Mouse (Mus musculus) neural tube, embryonic 12.5 days (tissue): ENCODE results near the gene Eif4b. TPM values are rescaled to one million over a fixed set of nuclear protein-coding genes. Genes with fewer than 3 reads are reported as not detected.

ENCODE experiments used
- ATAC-seq: fragments of 200-750 bp; cut with Nextera tagmentation; 2 replicates; pipeline ENCODE4 v1.8.0; 2017; ENCODE audit warnings: low read depth, mild to moderate bottlenecking, moderate TSS enrichment, moderate library complexity; ENCODE audit not compliant: low FRiP score
- H3K27ac ChIP-seq: fragments of 300-500 bp; sonication (generic); 2 replicates; pipeline ENCODE4 v1.5.1; 2016
- H3K27me3 ChIP-seq: fragments of 300-500 bp; sonication (generic); replicated peaks from 2 replicates; pipeline ENCODE4 v1.6.1; 2016; ENCODE audit warnings: mild to moderate bottlenecking
- H3K36me3 ChIP-seq: fragments of 300-500 bp; sonication (generic); 2 replicates; pipeline ENCODE4 v1.6.1; 2016; ENCODE audit warnings: mild to moderate bottlenecking
- H3K4me1 ChIP-seq: fragments of 300-500 bp; sonication (generic); 2 replicates; pipeline ENCODE4 v1.6.1; 2016
- H3K4me2 ChIP-seq: fragments of 300-500 bp; sonication (generic); replicated peaks from 2 replicates; pipeline ENCODE4 v1.6.1; 2016; ENCODE audit warnings: mild to moderate bottlenecking
- H3K4me3 ChIP-seq: fragments of 300-500 bp; sonication (generic); 2 replicates; pipeline ENCODE4 v1.5.1; 2016
- H3K9ac ChIP-seq: fragments of 300-500 bp; sonication (generic); 2 replicates; pipeline ENCODE4 v1.6.1; 2016; ENCODE audit warnings: mild to moderate bottlenecking
- H3K9me3 ChIP-seq: fragments of 300-500 bp; sonication (generic); 2 replicates; pipeline ENCODE4 v1.6.1; 2016; ENCODE audit warnings: mild to moderate bottlenecking
- whole genome bisulfite sequencing: fragments of 180-500 bp; shearing (Covaris S2); methylation state at CpG from one replicate; pipeline ENCODE4 v1.1.7; 2016; 5-methylcytosine and 5-hydroxymethylcytosine counted together
- polyA plus RNA-seq: library from polyadenylated mRNA; unstranded; fragments of >200 nt; fragmentation: Nextera tagmentation; extraction: Ambion mirVana; gene quantifications from 2 replicates; pipeline ENCODE4 v1.2.1, GENCODE M21; 2016

Eif4b gene
- polyA plus RNA-seq = 89.2 and 92.3 TPM in 2 replicates

DNA sequence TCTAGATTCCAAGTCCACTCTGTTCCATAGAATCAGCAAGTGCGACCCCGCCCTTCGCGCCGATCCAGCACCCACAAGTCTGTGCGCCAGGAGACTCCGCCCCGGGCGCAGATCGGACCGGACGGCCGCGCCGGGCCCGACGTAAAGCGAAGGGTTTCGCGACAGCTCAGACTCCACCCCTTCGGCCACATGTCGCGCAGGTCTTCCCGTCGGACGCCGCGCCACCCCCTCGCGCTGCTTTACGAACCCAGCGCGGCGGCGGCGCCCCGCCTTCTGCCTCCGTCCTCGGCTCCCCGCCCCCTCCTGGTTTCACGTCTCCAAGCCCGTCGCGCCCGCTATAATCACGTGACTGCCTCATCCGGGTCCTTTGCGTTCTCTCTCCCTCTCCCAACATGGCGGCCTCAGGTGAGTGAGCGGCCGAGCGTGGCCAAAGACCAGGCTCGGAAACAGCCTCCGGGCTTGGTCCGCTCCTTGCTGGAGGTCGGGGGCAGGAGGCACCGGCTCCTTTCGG lies at the start of gene Eif4b:
TSS of gene Eif4b (plus strand) at position 215 of the 511 bp plus-strand sequence.
- ATAC-seq = peak; percentile 91
- Histone ChIP-seq H3K4me1 (peaks cover 20% of the 10 kb centered on the region), H3K27me3 (peaks cover 7% of the 10 kb centered on the region; the same call in 1 of the 2 replicates)

DNA sequence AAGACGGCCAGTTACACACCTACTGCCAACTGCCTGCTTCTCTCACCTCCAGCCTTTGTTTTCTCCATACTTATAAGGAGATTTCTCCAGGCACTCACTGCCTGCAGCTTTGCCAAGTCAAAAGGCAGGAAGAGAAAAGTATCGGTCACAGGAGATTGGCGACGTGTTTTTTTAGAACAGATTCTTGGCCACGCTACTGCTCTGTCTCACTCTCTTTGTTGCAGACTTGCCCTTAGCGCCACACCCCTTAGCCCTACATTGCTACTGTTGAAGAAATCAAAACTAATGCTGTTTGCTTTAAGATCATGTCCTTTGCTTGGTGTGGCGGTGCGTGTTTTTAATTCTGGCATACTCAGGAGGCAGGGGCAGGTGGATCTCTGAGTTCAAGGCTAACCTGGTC lies 49.7 kb upstream of the Eif4b start:
- Histone ChIP-seq H3K36me3 (no peaks in the 10 kb centered on the region), H3K9me3 (no peaks in the 10 kb centered on the region), H3K4me2 (no peak overlapping the region), H3K9ac (no peak overlapping the region), H3K4me3 (no peak overlapping the region), H3K4me1 (peaks cover 18% of the 10 kb centered on the region), H3K27me3 (peaks cover 45% of the 10 kb centered on the region), H3K27ac (no peak overlapping the region)
- WGBS = 79% methylated on average over 8 of the region's 8 CpGs
- no peak for ATAC-seq

More for the DNA sequence above, at the start of gene Eif4b:
- under 1% methylated on average over 58 of the region's 58 CpGs for WGBS
- peak within 1 kb of the TSS; percentile 88 for H3K4me3 ChIP-seq
- H3K9ac ChIP-seq = peak within 1 kb of the TSS; percentile 84
- H3K9me3 ChIP-seq = no peaks in the 10 kb centered on the region
- peak within 1 kb of the TSS; percentile 83 for H3K4me2 ChIP-seq
- no peaks in the 10 kb centered on the region for H3K36me3 ChIP-seq
- H3K27ac ChIP-seq = peak within 1 kb of the TSS; percentile 96

DNA sequence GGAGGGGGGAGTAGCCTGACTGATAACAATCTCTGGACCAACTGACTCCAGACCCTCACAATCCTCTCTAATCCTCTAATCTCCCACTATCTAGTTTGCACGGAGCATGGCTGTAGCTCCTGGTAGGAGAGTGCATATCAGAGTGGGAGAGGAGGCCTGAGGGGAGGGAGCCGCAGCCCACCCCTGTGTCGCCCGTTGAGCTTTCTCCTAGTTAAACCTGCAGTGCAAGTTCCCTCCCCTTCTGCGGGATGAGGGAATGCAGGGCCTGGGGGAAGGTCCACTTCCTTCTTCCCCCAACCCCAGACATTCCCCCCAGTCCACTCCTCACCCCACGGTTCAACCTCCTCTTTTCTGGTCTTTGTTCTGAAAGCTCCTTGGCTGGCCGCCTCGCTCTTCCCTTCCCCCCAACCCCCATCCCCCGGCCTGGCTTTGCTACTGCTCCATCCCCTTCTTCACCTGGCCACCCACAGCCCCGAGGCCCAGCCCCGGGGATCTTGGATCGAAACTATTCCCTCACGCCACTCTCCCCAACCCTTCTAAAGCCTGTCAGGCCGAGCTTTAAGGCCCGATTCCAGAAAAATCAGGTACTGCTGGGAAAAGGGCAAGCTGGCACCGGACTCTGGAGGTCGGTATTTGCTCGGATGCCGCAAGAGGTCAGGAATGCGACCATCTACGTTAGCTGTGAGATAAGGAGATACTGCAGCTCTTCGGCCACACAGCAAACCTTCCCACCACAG lies 48.3 kb upstream of the Eif4b start:
- Histone ChIP-seq H3K9me3 (no peaks in the 10 kb centered on the region), H3K9ac (peak overlapping the region; percentile 29; the same call in 1 of the 2 replicates), H3K27me3 (peaks cover 45% of the 10 kb centered on the region), H3K4me2 (peak overlapping the region; percentile 36), H3K4me1 (peaks cover 18% of the 10 kb centered on the region), H3K27ac (no peak overlapping the region), H3K36me3 (no peaks in the 10 kb centered on the region), H3K4me3 (peak overlapping the region; percentile 2; the same call in 1 of the 2 replicates)
- 8% methylated on average over 22 of the region's 22 CpGs for WGBS
- no peak for ATAC-seq

DNA sequence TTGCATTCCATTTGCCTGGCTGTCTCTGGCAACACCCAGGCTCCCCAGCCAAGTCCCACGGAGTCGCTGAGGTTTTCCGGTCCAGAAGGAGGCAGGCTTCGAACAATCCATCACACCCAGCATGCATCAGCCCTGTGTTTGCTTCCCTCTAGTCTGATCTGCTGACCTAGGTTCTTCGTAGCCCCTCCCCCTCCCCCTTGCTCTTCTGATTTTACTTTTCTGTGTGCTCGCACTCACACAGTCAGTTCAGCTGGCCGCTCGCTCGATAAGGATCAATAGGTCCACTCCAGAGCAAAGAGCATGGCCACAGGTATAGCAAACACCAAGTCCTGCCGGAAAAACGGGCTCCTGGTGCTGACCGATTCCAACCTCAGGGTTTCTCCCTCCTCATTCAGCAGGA lies 47.1 kb upstream of the Eif4b start:
- Histone ChIP-seq H3K9ac (no peak overlapping the region), H3K36me3 (no peaks in the 10 kb centered on the region), H3K4me2 (peak overlapping the region; percentile 36; the same call in 1 of the 2 replicates), H3K4me3 (no peak overlapping the region), H3K27ac (no peak overlapping the region), H3K9me3 (no peaks in the 10 kb centered on the region), H3K4me1 (peaks cover 18% of the 10 kb centered on the region), H3K27me3 (peaks cover 45% of the 10 kb centered on the region)
- 12% methylated on average over 12 of the region's 12 CpGs for WGBS
- ATAC-seq = no peak

DNA sequence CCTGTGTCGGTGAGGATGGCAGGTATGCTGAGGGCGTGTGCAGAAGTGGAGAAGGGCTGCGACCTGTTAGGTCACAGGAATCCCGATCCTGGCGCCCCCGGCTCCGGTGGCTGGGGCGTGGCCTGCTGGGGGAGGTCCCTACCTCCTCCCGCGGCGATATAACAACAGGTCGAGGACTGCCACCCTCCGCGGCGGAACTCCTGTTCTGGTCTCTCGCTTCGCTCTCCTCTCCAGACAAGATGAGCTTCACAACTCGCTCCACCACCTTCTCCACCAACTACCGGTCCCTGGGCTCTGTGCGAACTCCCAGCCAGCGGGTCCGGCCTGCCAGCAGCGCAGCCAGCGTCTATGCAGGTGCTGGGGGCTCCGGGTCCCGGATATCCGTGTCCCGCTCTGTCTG lies 45.5 kb upstream of the Eif4b start, which contains the start of gene Krt18:
TSS of gene Krt18 (plus strand) at position 141 of the 400 bp plus-strand sequence.
- Histone ChIP-seq H3K27ac (no peak within 1 kb of the TSS), H3K9ac (no peak within 1 kb of the TSS), H3K4me3 (peak within 1 kb of the TSS; percentile 19; the same call in 1 of the 2 replicates), H3K4me1 (peaks cover 16% of the 10 kb centered on the region), H3K36me3 (no peaks in the 10 kb centered on the region), H3K4me2 (peak within 1 kb of the TSS; percentile 52), H3K9me3 (no peaks in the 10 kb centered on the region), H3K27me3 (peaks cover 45% of the 10 kb centered on the region)
- ATAC-seq = no peak
- 2% methylated on average over 28 of the region's 28 CpGs for WGBS

DNA sequence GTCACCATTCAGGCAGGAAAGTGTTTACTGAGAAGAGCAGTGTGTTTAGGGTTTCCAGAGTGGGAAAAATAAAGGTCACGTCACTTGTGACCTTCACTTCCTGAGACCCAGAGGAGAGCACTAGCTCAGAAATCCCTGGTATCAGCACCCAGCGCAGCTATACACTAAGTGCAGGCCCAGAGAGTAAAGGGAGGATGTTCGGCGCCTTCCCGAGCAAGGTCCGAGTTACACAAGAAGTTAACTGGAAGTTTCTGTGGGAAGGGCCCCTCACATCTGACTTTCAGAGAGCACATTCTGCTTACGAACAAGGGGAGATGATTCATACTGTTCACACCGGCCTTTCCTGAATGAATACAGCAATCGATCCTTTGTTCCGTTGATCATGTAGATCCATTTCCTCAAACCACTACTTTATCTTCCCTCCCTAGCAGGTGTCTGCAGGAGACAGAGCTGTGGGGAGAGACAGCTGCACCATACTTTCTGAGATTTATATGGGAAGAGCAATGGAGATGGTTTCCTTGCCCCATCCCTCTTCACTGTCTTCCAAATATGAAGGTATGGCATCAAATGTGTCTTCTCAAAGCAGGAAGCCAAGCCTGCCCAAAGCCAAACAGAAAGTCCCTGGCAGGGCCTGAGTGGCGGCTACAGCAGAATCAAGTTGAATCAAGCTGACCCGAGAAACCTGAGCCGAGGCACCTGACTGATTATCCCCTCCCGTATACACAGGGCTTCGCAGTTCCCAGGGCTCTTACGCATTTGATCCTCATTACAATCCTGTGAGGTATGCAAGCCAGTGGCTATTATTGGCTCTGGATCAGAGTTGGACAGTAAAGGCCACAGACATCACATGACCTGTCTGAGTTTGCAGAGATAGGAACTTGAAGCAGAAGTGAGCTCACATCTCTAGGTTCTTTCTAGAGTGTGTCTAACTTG lies 39.2 kb upstream of the Eif4b start:
- WGBS = 76% methylated on average over 16 of the region's 16 CpGs
- Histone ChIP-seq H3K4me1 (no peaks in the 10 kb centered on the region), H3K4me3 (no peak overlapping the region), H3K27ac (no peak overlapping the region), H3K9ac (no peak overlapping the region), H3K9me3 (no peaks in the 10 kb centered on the region), H3K36me3 (no peaks in the 10 kb centered on the region), H3K4me2 (no peak overlapping the region), H3K27me3 (no peaks in the 10 kb centered on the region; the same call in 1 of the 2 replicates)
- ATAC-seq = no peak

DNA sequence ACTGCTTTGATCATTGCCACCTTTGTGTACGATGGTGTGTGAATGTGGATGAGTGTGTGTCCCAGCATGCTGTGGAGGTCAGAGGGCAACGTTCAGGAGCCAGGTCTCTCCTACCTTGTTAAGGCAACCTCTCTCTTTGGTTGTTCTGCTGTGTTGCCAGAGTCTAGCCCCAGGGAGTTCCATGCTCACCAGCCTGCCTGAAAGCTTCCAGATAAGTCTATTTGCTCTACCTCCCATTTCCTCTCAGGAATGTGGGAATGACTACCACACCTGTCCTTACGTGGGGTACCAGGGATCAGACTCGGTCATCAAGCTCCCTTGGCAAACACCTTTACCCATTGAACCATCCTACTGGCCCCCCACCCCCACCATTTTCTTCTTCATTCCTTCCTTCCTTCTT lies 33.3 kb upstream of the Eif4b start:
- Histone ChIP-seq H3K4me3 (no peak overlapping the region), H3K4me1 (no peaks in the 10 kb centered on the region), H3K27me3 (no peaks in the 10 kb centered on the region), H3K9ac (no peak overlapping the region), H3K9me3 (no peaks in the 10 kb centered on the region), H3K27ac (no peak overlapping the region), H3K36me3 (no peaks in the 10 kb centered on the region), H3K4me2 (no peak overlapping the region)
- 84% methylated on average over 4 of the region's 4 CpGs for WGBS
- no peak for ATAC-seq

DNA sequence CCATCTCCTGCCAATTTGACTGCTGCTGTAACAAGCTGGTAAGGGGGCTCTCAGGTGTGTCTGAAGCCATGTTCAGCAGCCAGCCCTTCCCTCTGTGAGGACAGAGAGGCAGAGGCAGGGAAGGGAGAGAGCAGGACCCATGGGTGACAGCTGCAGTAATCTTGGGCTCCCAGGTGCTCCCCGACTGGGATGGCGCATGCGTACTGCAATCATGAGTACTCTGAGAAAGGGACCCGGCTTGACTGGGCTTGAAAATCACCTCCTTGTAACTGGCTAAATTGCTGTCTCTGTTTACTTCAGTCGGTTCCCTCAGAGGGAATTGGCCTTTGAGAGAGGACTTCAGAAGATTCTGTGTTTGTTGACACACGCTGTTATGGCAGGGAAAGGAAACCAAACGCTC lies 31.6 kb upstream of the Eif4b start:
- 58% methylated on average over 7 of the region's 7 CpGs for WGBS
- H3K9ac ChIP-seq = no peak overlapping the region
- no peak for ATAC-seq

DNA sequence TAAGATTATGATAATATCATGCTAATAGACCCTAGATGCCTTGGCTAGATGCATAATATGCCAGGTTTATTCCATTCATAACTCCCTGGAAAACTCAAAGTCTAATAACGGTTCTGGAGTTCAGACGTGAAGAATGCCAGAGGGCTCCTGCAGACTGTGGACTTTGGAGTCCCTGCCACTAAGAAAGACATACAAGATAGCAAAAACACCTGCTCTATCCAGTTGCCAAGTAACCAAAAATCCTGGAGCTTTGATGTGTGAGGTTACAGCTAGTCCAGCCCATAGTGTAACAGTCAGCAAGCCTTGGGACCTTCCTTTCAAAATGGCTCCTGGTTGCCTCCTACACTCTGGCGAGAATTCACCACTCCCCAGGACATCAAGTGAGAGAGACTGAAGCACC lies 28.8 kb upstream of the Eif4b start:
- Histone ChIP-seq H3K4me2 (no peak overlapping the region), H3K27ac (no peak overlapping the region), H3K4me3 (no peak overlapping the region), H3K27me3 (no peaks in the 10 kb centered on the region), H3K9me3 (no peaks in the 10 kb centered on the region), H3K9ac (no peak overlapping the region), H3K36me3 (no peaks in the 10 kb centered on the region), H3K4me1 (no peaks in the 10 kb centered on the region)
- WGBS = 85% methylated on average over 3 of the region's 3 CpGs
- ATAC-seq = no peak

More for the DNA sequence above, 31.6 kb upstream of the Eif4b start:
- H3K4me2 ChIP-seq = no peak overlapping the region
- H3K36me3 ChIP-seq = no peaks in the 10 kb centered on the region
- no peak overlapping the region for H3K4me3 ChIP-seq
- H3K9me3 ChIP-seq = no peaks in the 10 kb centered on the region
- H3K4me1 ChIP-seq = no peaks in the 10 kb centered on the region
- H3K27ac ChIP-seq = no peak overlapping the region
- H3K27me3 ChIP-seq = no peaks in the 10 kb centered on the region

DNA sequence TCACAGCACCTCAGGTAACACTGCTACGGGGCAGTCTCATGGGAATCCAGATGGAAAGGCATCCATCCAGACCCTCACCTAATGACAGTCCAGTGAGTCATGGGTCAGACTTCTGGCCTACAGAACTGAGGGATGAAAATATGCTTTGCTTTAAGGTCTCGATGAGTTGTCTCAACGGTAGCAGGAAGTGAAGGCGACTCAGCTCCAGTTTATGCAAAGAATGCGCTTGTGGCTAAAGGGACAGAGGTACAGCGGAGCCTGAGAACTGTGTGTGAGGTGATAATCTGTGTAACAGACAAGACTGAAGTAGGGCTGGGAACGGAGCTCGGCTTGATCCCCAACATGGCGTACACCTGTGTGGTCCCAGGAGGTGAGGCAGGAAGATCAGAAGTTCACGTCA lies 27.9 kb upstream of the Eif4b start:
- H3K36me3 ChIP-seq = no peaks in the 10 kb centered on the region
- no peak for ATAC-seq
- no peaks in the 10 kb centered on the region for H3K4me1 ChIP-seq
- no peak overlapping the region for H3K27ac ChIP-seq
- no peak overlapping the region for H3K9ac ChIP-seq
- no peak overlapping the region for H3K4me2 ChIP-seq
- 93% methylated on average over 10 of the region's 10 CpGs for WGBS
- H3K4me3 ChIP-seq = no peak overlapping the region
- no peaks in the 10 kb centered on the region for H3K9me3 ChIP-seq
- no peaks in the 10 kb centered on the region for H3K27me3 ChIP-seq

DNA sequence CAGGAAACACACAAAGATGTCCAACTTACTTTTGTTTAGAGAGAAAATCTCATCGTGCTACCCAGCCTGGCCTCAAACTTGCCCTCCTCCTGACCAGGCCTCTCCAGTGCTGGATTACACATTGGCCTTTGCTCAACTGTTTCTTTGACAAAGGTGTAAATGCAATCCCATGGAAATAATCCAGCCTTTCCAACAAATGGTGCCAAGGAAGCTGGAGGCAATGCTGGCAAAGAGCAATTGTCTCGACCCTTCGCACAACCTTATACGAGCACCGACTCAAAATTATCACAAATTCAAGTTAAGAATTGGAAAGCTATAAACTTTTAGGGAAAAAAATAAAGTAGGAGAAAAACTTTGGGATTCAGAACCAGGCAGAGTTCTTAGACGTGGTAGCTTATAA lies 25.6 kb upstream of the Eif4b start:
- Histone ChIP-seq H3K27ac (no peak overlapping the region), H3K4me2 (no peak overlapping the region), H3K36me3 (no peaks in the 10 kb centered on the region), H3K9ac (no peak overlapping the region), H3K4me1 (0 out of 2 replicates have a peak, but pooled peaks cover 4% of the 10 kb centered on the region), H3K9me3 (no peaks in the 10 kb centered on the region), H3K27me3 (no peaks in the 10 kb centered on the region), H3K4me3 (no peak overlapping the region)
- WGBS = 89% methylated on average over 6 of the region's 6 CpGs
- no peak for ATAC-seq

DNA sequence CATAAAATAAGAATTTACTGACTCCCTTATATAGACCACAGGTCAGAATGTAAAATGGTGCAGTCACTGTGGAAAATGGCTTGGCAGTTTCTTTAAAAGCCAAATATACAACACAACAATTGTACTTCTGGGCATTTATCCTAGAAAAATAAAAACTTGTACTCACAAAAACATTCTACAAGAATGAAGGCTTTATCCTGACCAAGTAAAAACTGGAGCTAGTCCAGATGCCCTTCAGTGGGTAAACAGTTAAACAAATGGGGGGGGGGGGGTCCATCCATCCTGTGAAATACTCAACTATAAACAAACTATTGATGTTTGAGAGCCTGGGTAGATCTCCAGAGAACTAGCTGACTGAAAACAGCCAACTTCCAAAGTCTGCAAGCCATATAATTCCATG lies 23.7 kb upstream of the Eif4b start:
- H3K4me2 ChIP-seq = no peak overlapping the region
- no peaks in the 10 kb centered on the region for H3K9me3 ChIP-seq
- no peaks in the 10 kb centered on the region for H3K36me3 ChIP-seq
- H3K4me1 ChIP-seq = 0 out of 2 replicates have a peak, but pooled peaks cover 4% of the 10 kb centered on the region
- no peak for ATAC-seq
- no peak overlapping the region for H3K27ac ChIP-seq
- H3K9ac ChIP-seq = no peak overlapping the region
- no peak overlapping the region for H3K4me3 ChIP-seq
- no peaks in the 10 kb centered on the region for H3K27me3 ChIP-seq
